Mouse (Mus musculus) megakaryocyte-erythroid progenitor cell, adult 5 weeks (primary cell): ENCODE results near the gene Pabpc4l. TPM values are rescaled to one million over a fixed set of nuclear protein-coding genes. Genes with fewer than 3 reads are reported as not detected.

Source experiments
- polyA plus RNA-seq: library from polyadenylated mRNA; stranded (reverse); fragments of >175 nt; gene quantifications from 2 replicates; pipeline ENCODE4 v1.2.3, GENCODE M21; 2012

Pabpc4l gene
- polyA plus RNA-seq, result 0.01 TPM in 1 of 2 replicates, not detected in the other

DNA sequence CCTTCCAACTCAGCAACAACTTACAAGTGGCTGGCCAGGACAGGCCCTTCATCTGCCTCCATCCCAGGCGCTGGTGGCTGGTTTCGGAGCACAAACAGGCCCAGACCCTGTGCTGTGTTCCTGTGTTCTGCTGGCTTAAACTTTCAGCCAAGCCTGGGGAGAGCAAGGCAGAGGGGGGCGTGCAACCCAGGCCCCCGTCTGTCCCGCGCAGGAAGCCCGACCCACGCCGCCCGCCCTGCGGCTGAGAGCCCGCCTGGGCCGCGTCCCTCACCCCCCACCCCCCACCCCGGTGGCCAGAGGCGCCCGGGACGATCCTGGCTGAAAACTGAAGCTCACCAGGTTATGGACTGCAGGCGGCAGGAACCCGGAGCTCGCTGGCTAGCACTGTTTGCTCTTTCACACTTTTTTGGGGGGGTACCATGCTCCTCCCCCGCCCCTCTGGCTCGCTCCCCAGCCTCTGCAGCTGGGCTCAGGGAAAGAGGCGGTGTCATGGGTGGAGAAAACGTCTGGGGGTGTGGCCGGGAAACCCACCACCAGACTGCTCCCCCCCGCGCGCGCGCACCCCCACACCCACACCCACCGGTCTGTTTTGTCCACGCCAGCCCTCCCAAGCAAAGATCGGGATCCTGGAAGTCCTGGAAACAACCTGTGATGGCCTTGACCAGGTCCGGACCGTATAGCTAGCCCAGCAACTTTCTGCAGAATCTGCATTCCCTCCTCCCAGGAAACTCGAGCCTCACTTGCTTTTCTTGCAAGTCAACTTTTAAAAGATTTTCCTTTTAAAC lies at the start of gene Pabpc4l:
Gene Pabpc4l (minus strand): TSS at position 739 of the 785 bp plus-strand sequence.

